Mouse (Mus musculus) stomach, postnatal 0 days (tissue): ENCODE data around the gene Pdlim7. TPM values are rescaled to one million over a fixed set of nuclear protein-coding genes. Genes with fewer than 3 reads are reported as not detected.

Experiments
- ATAC-seq: fragments of 200-750 bp; cut with Nextera tagmentation; 2 replicates; pipeline ENCODE4 v1.8.0; 2017; ENCODE audit not compliant: low FRiP score, low TSS enrichment
- DNase-seq: peaks from one replicate; pipeline ENCODE4 v3.0.0-alpha.2; 2016; ENCODE audit warnings: low spot score
- H3K27ac ChIP-seq: fragments of 300-500 bp; sonication (generic); replicated peaks from 2 replicates; pipeline ENCODE4 v1.5.1; 2014; ENCODE audit warnings: mild to moderate bottlenecking, control low read depth
- H3K27me3 ChIP-seq: fragments of 300-500 bp; sonication (generic); 2 replicates; pipeline ENCODE4 v1.6.1; 2014; ENCODE audit warnings: low read length; ENCODE audit not compliant: control insufficient read depth, insufficient read depth
- H3K36me3 ChIP-seq: fragments of 300-500 bp; sonication (generic); 2 replicates; pipeline ENCODE4 v1.6.1; 2014; ENCODE audit warnings: low read length, mixed read lengths; ENCODE audit not compliant: control insufficient read depth, insufficient read depth
- H3K4me1 ChIP-seq: fragments of 300-500 bp; sonication (generic); replicated peaks from 2 replicates; pipeline ENCODE4 v1.6.1; 2014; ENCODE audit warnings: antibody characterized with exemption; ENCODE audit not compliant: control insufficient read depth, insufficient read depth
- H3K4me2 ChIP-seq: fragments of 300-500 bp; sonication (generic); replicated peaks from 2 replicates; pipeline ENCODE4 v1.6.1; 2014; ENCODE audit warnings: low read depth, mild to moderate bottlenecking, control low read depth, moderate library complexity
- H3K4me3 ChIP-seq: fragments of 300-500 bp; sonication (generic); 2 replicates; pipeline ENCODE4 v1.5.1; 2014; ENCODE audit warnings: low read depth, low read length, control low read depth
- H3K9ac ChIP-seq: fragments of 300-500 bp; sonication (generic); 2 replicates; pipeline ENCODE4 v1.6.1; 2014; ENCODE audit warnings: mild to moderate bottlenecking, low read length, control low read depth, mixed read lengths
- H3K9me3 ChIP-seq: fragments of 300-500 bp; sonication (generic); 2 replicates; pipeline ENCODE4 v1.6.1; 2016; ENCODE audit warnings: low read length; ENCODE audit not compliant: control insufficient read depth
- CTCF ChIP-seq: IDR thresholded peaks from 2 replicates; pipeline ENCODE4 v1.5.1; 2016; ENCODE audit warnings: antibody characterized with exemption, low read depth, mild to moderate bottlenecking, moderate library complexity
- EP300 ChIP-seq: optimal IDR thresholded peaks from 2 replicates; pipeline ENCODE3; 2016; ENCODE audit warnings: antibody characterized with exemption
- WGBS: fragments of 180-500 bp; shearing (Covaris S2); extraction: QIAGEN DNeasy Blood & Tissue Kit; methylation state at CpG from one replicate; pipeline ENCODE4 v1.1.7; 2014; 5-methylcytosine and 5-hydroxymethylcytosine counted together
- polyA plus RNA-seq: library from polyadenylated mRNA; unstranded; fragments of >200 nt; fragmentation: Nextera tagmentation; extraction: Ambion mirVana; gene quantifications from 2 replicates; pipeline ENCODE4 v1.2.1, GENCODE M21; 2015

Gene Pdlim7
- polyA plus RNA-seq, 1 experiment from 2014 or later, result 193 TPM

DNA sequence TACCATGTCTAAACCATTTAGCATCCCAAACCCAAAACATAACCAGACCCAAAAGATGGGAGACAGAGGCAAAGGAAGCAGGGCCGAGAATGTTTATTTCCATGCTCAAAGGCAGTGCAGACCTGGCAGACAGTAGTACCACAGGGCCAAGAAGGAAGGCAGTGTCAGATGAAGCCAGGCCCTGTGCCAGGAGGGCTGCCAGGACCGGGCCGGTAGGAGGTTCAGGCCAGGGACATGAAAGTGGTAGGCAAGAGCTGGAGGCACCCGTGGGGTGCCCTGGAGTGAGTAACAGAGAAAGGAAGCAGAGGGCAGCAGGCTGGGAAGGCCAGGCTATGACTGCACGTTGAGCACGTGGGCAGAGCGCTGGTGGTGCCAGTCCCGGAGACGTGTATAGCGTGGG lies 6.8 kb downstream of the Pdlim7 start:
- no peak for ATAC-seq
- WGBS, result 79% methylated on average over 10 of the region's 10 CpGs
- no peak overlapping the region for H3K4me2 ChIP-seq
- peaks cover 11% of the 10 kb centered on the region for H3K4me1 ChIP-seq
- no peak overlapping the region for H3K27ac ChIP-seq
- no peak overlapping the region for H3K4me3 ChIP-seq
- no peak for DNase-seq
- H3K36me3 ChIP-seq, result peaks cover 43% of the 10 kb centered on the region
- no peak overlapping the region for H3K9ac ChIP-seq
- TF ChIP-seq EP300 (no peak), CTCF (no peak)
- H3K27me3 ChIP-seq, result no peaks in the 10 kb centered on the region
- H3K9me3 ChIP-seq, result no peaks in the 10 kb centered on the region

DNA sequence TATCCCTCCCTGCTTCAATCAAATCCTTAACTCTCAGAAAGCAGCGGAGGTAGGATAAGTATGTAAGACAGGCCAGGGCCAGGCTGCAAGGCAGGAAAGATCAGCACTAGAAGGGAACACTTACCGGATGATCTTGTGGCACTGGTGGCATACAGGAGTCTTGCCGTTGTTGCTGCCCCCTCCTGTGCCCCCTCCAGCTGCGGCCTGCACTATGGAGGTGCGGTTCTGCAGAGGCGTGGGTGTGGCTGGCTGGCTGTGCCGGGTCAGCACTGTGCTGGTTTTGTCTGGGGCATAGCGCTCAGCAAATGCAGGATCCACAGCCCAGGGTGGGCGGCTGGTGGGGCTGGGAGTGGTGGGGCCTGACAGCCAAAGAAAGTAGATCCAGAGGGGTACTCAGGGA lies 7.7 kb downstream of the Pdlim7 start:
- no peak overlapping the region for H3K4me3 ChIP-seq
- no peak overlapping the region for H3K4me2 ChIP-seq
- no peak overlapping the region for H3K9ac ChIP-seq
- TF ChIP-seq EP300, result no peak
- TF ChIP-seq CTCF, result no peak
- H3K4me1 ChIP-seq, result peaks cover 5% of the 10 kb centered on the region; the same call in 1 of the 2 replicates
- no peak for DNase-seq
- no peak overlapping the region for H3K27ac ChIP-seq
- H3K27me3 ChIP-seq, result no peaks in the 10 kb centered on the region
- peaks cover 43% of the 10 kb centered on the region for H3K36me3 ChIP-seq
- no peaks in the 10 kb centered on the region for H3K9me3 ChIP-seq
- no peak for ATAC-seq
- WGBS, result 84% methylated on average over 9 of the region's 9 CpGs

GRCm38 (mm10) chr13:55504390-55504789 lies 9.1 kb downstream of the Pdlim7 start:
- DNase-seq, result no peak
- Histone ChIP-seq H3K9me3 (no peaks in the 10 kb centered on the region), H3K4me2 (no peak overlapping the region), H3K4me3 (no peak overlapping the region), H3K4me1 (no peaks in the 10 kb centered on the region), H3K27ac (no peak overlapping the region), H3K36me3 (peaks cover 47% of the 10 kb centered on the region), H3K27me3 (no peaks in the 10 kb centered on the region), H3K9ac (no peak overlapping the region)
- WGBS, result 77% methylated on average over 5 of the region's 5 CpGs
- no peak for ATAC-seq
- no peak for TF ChIP-seq CTCF
- TF ChIP-seq EP300, result no peak

DNA sequence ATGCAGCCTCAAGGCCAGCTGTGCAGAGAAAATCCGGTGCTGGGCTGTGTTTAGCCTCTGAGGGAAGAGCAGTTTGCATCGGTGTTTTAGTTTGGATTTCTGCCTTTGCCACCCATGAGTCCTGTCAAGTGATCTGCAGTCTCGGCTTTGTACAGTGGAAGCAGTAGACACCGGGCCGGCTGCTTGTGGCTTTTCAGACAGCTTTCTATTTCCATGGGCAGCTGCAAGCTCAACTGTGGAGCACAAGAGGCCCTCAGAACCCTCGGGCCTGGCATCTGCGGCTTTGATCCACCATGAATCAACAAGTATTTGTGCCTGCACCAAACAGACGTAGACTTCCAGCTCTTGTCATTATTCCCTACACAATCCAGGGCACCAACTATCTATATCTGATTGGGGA lies 11.1 kb downstream of the Pdlim7 start:
- H3K4me1 ChIP-seq, result no peaks in the 10 kb centered on the region
- ATAC-seq (no peak), DNase-seq (no peak)
- H3K9me3 ChIP-seq, result no peaks in the 10 kb centered on the region
- TF ChIP-seq EP300 (no peak), CTCF (no peak)
- H3K36me3 ChIP-seq, result peaks cover 49% of the 10 kb centered on the region
- H3K27ac ChIP-seq, result no peak overlapping the region
- 81% methylated on average over 8 of the region's 8 CpGs for WGBS
- H3K9ac ChIP-seq, result no peak overlapping the region
- no peaks in the 10 kb centered on the region for H3K27me3 ChIP-seq
- H3K4me2 ChIP-seq, result no peak overlapping the region
- no peak overlapping the region for H3K4me3 ChIP-seq

DNA sequence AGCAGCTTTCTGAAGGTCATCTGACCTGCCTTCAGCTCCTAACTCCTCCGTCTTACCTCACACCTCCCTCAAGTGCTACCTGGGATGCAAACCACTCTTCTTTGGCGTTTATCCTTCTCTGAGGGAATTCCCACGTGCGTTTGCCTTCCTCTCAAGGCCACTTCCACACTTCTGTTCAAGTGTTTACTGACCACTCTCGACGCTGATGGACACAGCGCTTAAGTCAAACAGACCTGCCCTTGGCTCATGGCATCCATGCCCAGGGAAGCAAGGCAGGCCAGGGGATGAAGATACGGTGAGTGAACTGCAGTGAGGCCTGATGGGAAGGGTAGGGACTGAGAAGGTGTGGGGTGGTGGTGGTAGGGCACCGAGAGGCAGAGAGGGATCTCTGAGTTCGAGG lies 12.9 kb downstream of the Pdlim7 start:
- Histone ChIP-seq H3K4me1 (no peaks in the 10 kb centered on the region), H3K36me3 (peaks cover 33% of the 10 kb centered on the region), H3K4me2 (no peak overlapping the region), H3K9ac (no peak overlapping the region), H3K27me3 (no peaks in the 10 kb centered on the region), H3K27ac (no peak overlapping the region), H3K4me3 (no peak overlapping the region), H3K9me3 (no peaks in the 10 kb centered on the region)
- DNase-seq (no peak), ATAC-seq (no peak)
- WGBS, result 70% methylated on average over 10 of the region's 10 CpGs
- TF ChIP-seq EP300 (no peak), CTCF (no peak)

GRCm38 (mm10) chr13:55498906-55499305 lies 14.6 kb downstream of the Pdlim7 start:
- Histone ChIP-seq H3K27ac (no peak overlapping the region), H3K9ac (no peak overlapping the region), H3K4me2 (no peak overlapping the region), H3K4me1 (no peaks in the 10 kb centered on the region), H3K36me3 (peaks cover 22% of the 10 kb centered on the region), H3K4me3 (no peak overlapping the region), H3K27me3 (no peaks in the 10 kb centered on the region), H3K9me3 (no peaks in the 10 kb centered on the region)
- WGBS, result 60% methylated on average over 11 of the region's 11 CpGs
- DNase-seq, result no peak
- no peak for ATAC-seq
- TF ChIP-seq CTCF (no peak), EP300 (no peak)
